Mouse (Mus musculus) E14TG2a.4 (cell line): ENCODE data around the gene Cenpa.

Source experiments
- H3K27me3 ChIP-seq: 2 replicates; pipeline ENCODE4 v1.6.1; 2014; ENCODE audit warnings: low read length, control low read depth; ENCODE audit not compliant: insufficient read depth
- H3K36me3 ChIP-seq: 2 replicates; pipeline ENCODE4 v1.6.1; 2014; ENCODE audit warnings: low read length, control low read depth; ENCODE audit not compliant: insufficient read depth
- H3K4me1 ChIP-seq: replicated peaks from 2 replicates; pipeline ENCODE4 v1.6.1; 2014; ENCODE audit warnings: low read depth, low read length, control low read depth
- H3K4me3 ChIP-seq: replicated peaks from 2 replicates; pipeline ENCODE4 v1.5.1; 2014; ENCODE audit warnings: mild to moderate bottlenecking, low read length
- H3K9me3 ChIP-seq: 2 replicates; pipeline ENCODE4 v1.6.1; 2014; ENCODE audit warnings: low read length, control low read depth
- CTCF ChIP-seq: conservative IDR thresholded peaks from 2 replicates; pipeline ENCODE4 v1.5.1; 2014; ENCODE audit warnings: low read length
- NANOG ChIP-seq: IDR thresholded peaks from 2 replicates; pipeline ENCODE4 v1.6.1; 2014; ENCODE audit warnings: borderline replicate concordance, low read length, mixed read lengths
- POU5F1 ChIP-seq: IDR thresholded peaks from 2 replicates; pipeline ENCODE4 v1.6.1; 2014; ENCODE audit warnings: low read length, borderline replicate concordance

Gene Cenpa

DNA sequence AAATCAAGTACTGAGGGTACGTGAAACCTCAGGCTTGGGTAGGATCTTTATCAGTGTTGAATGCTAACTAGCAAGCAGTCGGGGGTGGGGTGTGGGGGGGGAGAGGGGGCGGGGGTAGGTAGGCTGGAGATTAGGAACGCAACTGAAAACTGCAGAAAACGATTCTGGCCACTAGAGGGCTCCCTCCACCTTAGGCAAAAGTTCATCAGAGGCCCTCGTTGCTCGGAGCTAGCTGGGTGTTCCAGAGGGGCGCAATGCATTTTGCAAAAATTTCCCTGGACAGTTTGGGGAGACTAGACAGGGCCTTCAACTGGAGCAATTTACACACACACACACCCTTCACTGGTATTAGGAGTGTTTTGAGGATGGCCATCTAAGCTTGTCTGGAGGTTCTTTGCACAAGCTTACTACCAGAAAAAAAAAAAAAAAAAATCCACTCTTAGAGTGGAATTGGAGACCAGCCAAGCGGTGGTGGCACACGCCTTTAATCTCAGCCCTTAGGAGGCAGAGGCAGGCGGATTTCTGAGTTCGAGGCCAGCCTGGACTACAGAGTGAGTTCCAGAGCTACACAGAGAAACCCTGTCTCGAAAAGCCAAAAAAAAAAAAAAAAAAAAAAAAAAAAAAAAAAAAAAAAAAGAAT is 43.3 kb downstream of the Cenpa start:
- no peak overlapping the region for H3K4me3 ChIP-seq
- TF ChIP-seq NANOG = no peak
- TF ChIP-seq CTCF = peak; percentile 27; the same call in 1 of the 2 replicates
- H3K9me3 ChIP-seq = no peaks in the 10 kb centered on the region
- peaks cover 40% of the 10 kb centered on the region for H3K4me1 ChIP-seq
- peaks cover 68% of the 10 kb centered on the region for H3K27me3 ChIP-seq
- H3K36me3 ChIP-seq = no peaks in the 10 kb centered on the region

GRCm38 (mm10) chr5:30710486-30710885 is 43.9 kb downstream of the Cenpa start:
- Histone ChIP-seq H3K4me3 (0 out of 2 replicates have a peak overlapping the region, but pooled peaks have one; percentile 81), H3K36me3 (no peaks in the 10 kb centered on the region), H3K9me3 (no peaks in the 10 kb centered on the region), H3K4me1 (peaks cover 40% of the 10 kb centered on the region), H3K27me3 (peaks cover 71% of the 10 kb centered on the region)
- TF ChIP-seq POU5F1 (no peak), NANOG (no peak), CTCF (no peak)

- Histone ChIP-seq H3K27me3 (peaks cover 77% of the 10 kb centered on the region), H3K4me3 (peak within 1 kb of the TSS; percentile 81), H3K4me1 (peaks cover 40% of the 10 kb centered on the region), H3K9me3 (no peaks in the 10 kb centered on the region), H3K36me3 (no peaks in the 10 kb centered on the region)
- TF ChIP-seq POU5F1 = no peak
- TF ChIP-seq CTCF = no peak
- no peak for TF ChIP-seq NANOG
Measured at GRCm38 (mm10) chr5:30711147-30712001, 44.8 kb downstream of the Cenpa start, which contains the start of gene Dpysl5. Gene Dpysl5, plus strand, starts transcription at chr5:30711564.

DNA sequence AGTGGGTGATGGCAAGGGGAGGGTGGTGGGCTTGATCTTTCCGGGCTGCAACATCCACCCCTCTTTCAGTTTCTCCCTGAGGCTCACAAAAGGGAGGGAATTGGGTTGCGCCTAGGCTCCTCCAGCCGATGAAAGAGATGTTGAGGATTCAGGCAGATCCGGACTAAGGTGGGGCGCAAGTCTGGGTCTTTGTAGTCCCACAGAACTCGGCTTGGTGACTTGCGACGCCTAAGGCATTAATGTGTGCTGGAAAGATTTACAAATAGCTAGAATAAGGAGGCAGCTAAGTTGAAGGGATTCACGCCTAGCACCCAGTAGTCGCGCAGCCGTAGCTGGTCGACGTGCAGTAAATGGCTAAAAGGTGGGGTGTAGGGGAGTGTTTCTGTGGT is 45.4 kb downstream of the Cenpa start:
- Histone ChIP-seq H3K27me3 (peaks cover 75% of the 10 kb centered on the region), H3K4me3 (peak overlapping the region; percentile 81), H3K9me3 (no peaks in the 10 kb centered on the region), H3K36me3 (no peaks in the 10 kb centered on the region), H3K4me1 (peaks cover 40% of the 10 kb centered on the region)
- TF ChIP-seq CTCF (no peak), NANOG (no peak), POU5F1 (no peak)

- peaks cover 73% of the 10 kb centered on the region for H3K27me3 ChIP-seq
- peak overlapping the region; percentile 81 for H3K4me3 ChIP-seq
- peaks cover 40% of the 10 kb centered on the region for H3K4me1 ChIP-seq
- TF ChIP-seq CTCF (no peak), NANOG (no peak), POU5F1 (no peak)
- no peaks in the 10 kb centered on the region for H3K9me3 ChIP-seq
- H3K36me3 ChIP-seq = no peaks in the 10 kb centered on the region
Measured at GRCm38 (mm10) chr5:30712441-30713298, 46.1 kb downstream of the Cenpa start.

DNA sequence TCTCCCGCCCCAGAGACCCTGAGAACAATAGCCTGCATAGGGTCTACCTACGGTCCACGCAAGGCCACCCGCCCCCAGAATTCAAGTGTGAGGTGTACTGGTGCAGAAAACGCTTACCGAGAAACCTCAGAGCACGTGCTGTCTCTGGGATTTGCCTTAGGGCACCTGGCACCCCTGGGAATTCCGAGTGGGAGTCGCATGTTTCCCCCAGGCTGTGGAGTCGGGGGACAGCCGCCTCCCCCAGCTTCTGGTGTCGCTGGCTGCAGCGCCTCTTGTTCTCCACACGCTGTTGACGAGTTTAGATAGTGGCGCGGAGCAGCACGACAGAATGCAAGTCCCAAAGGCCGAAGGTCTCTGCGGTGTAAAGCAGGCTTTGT is 46.7 kb downstream of the Cenpa start:
- TF ChIP-seq POU5F1 = no peak
- no peak for TF ChIP-seq NANOG
- no peak for TF ChIP-seq CTCF
- no peaks in the 10 kb centered on the region for H3K9me3 ChIP-seq
- peak overlapping the region; percentile 81 for H3K4me3 ChIP-seq
- peaks cover 69% of the 10 kb centered on the region for H3K27me3 ChIP-seq
- peaks cover 40% of the 10 kb centered on the region for H3K4me1 ChIP-seq
- no peaks in the 10 kb centered on the region for H3K36me3 ChIP-seq

- TF ChIP-seq CTCF (no peak), POU5F1 (no peak), NANOG (no peak)
- no peaks in the 10 kb centered on the region for H3K36me3 ChIP-seq
- H3K4me3 ChIP-seq = peak overlapping the region; percentile 81
- H3K27me3 ChIP-seq = peaks cover 66% of the 10 kb centered on the region
- H3K9me3 ChIP-seq = no peaks in the 10 kb centered on the region
- peaks cover 40% of the 10 kb centered on the region for H3K4me1 ChIP-seq
Measured at GRCm38 (mm10) chr5:30713691-30714090, 47.1 kb downstream of the Cenpa start.

GRCm38 (mm10) chr5:30716311-30716710 is 49.7 kb downstream of the Cenpa start:
- peaks cover 26% of the 10 kb centered on the region for H3K4me1 ChIP-seq
- H3K4me3 ChIP-seq = no peak overlapping the region
- H3K27me3 ChIP-seq = peaks cover 45% of the 10 kb centered on the region
- no peaks in the 10 kb centered on the region for H3K9me3 ChIP-seq
- TF ChIP-seq NANOG (no peak), POU5F1 (no peak), CTCF (no peak)
- no peaks in the 10 kb centered on the region for H3K36me3 ChIP-seq
